Mouse (Mus musculus) erythroblast, embryonic 14.5 days (primary cell): ENCODE measurements around the gene 2010003K11Rik.

Source experiments
- GATA1 ChIP-seq: IDR thresholded peaks from 2 replicates; pipeline ENCODE4 v1.6.1; 2012; ENCODE audit warnings: low read length, inconsistent platforms, mixed read lengths
- TAL1 ChIP-seq: IDR thresholded peaks from 3 replicates; pipeline ENCODE4 v1.6.1; 2012; ENCODE audit warnings: low read length, inconsistent platforms, mixed read lengths

GRCm38 (mm10) chr19:4521426-4522050 lies 23.2 kb upstream of the 2010003K11Rik start:
- no peak for TF ChIP-seq TAL1
- no peak for TF ChIP-seq GATA1
